20 mouse cellular contexts compared by ENCODE assay signal in the genomic region with DNA sequence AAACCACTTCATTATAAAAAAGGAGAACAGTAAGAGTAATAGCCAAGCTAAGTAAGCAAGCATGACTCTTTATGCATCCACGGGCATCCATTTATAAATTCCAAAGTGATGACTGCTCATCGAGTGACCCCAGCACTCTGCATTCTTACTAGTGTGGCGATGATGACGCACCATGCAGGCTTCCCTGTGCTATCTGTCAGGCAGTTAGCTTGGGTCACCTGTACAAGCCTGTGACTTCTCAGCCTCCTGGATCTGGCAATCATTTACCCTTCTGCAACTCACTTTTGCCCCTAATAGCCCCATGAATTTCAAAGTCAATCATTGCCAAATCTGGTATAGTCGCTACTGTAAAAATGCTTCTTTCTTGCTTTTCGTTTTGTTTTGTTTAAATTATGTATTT.
DNase-seq lines count a peak whose midpoint lies in the region; ATAC-seq and TF ChIP-seq lines count a peak whose summit lies in the region.
"Had no signal": no experiment of that assay in that cellular context is flagged by ENCODE, and none has a peak within 500 bp of the region (broad histone marks: within the 10 kb centered on the region; RNA-seq: fewer than 3 reads in every experiment).

No protein-coding gene starts in this region.

- no peak for TF ChIP-seq CTCF in hindbrain, postnatal 0 days (IDR thresholded peaks at IDR 0.05; ENCODE audit: low read depth)

- DNase-seq in kidney, adult 11 months = peak; percentile 63
- no peak for DNase-seq in heart, postnatal 36 days
- DNase-seq in testis, postnatal 10 days (ENCODE audit: low spot score) = no peak
- DNase-seq in hindbrain, postnatal 0 days (ENCODE audit: low spot score) = no peak
- DNase-seq: cerebellum, adult 8-10 months; gastrocnemius, adult 2 months; heart, adult 2 months; heart, postnatal 10 days; lung, postnatal 10 days; right cerebral cortex, adult 18-20 months had no signal

- no peak overlapping the region for H3ac ChIP-seq in myocyte (ENCODE audit: control insufficient read depth, insufficient read length)

- intact Hi-C loops in heart, postnatal 36 days (cut with DNase I) = no loop called here

- no peak overlapping the region for H3K9ac ChIP-seq in kidney, embryonic 14.5 days (ENCODE audit: low read depth, low read length)
- no peak overlapping the region for H3K9ac ChIP-seq in intestine, embryonic 15.5 days
- H3K9ac ChIP-seq in kidney, embryonic 16.5 days (replicated peaks; ENCODE audit: low read length) = no peak overlapping the region
- H3K9ac ChIP-seq in hindbrain, postnatal 0 days (replicated peaks; ENCODE audit: low read length) = no peak overlapping the region
- H3K9ac ChIP-seq: hindbrain, embryonic 13.5 days; limb, embryonic 13.5 days; liver, embryonic 15.5 days; midbrain, embryonic 15.5 days had no signal

- no peak overlapping the region for H3K27ac ChIP-seq in kidney, embryonic 14.5 days (ENCODE audit: low read depth, low read length)
- H3K27ac ChIP-seq in intestine, embryonic 15.5 days = no peak overlapping the region
- no peak overlapping the region for H3K27ac ChIP-seq in kidney, embryonic 16.5 days (ENCODE audit: low read length)
- no peak overlapping the region for H3K27ac ChIP-seq in hindbrain, postnatal 0 days
- H3K27ac ChIP-seq: gastrocnemius, adult 2 months; heart, adult 2 months; hindbrain, embryonic 13.5 days; layer of hippocampus, adult 2 months; limb, embryonic 13.5 days; liver, embryonic 15.5 days; midbrain, embryonic 15.5 days had no signal

- no peak overlapping the region for H3K4me2 ChIP-seq in kidney, embryonic 14.5 days (replicated peaks; ENCODE audit: low read depth, low read length)
- no peak overlapping the region for H3K4me2 ChIP-seq in intestine, embryonic 15.5 days (replicated peaks)
- H3K4me2 ChIP-seq in kidney, embryonic 16.5 days (replicated peaks; ENCODE audit: low read depth, low read length) = no peak overlapping the region
- peak overlapping the region; percentile 12 for H3K4me2 ChIP-seq in myocyte (ENCODE audit: low read depth)
- no peak overlapping the region for H3K4me2 ChIP-seq in hindbrain, postnatal 0 days (ENCODE audit: low read depth, low read length)
- H3K4me2 ChIP-seq: hindbrain, embryonic 13.5 days; limb, embryonic 13.5 days; liver, embryonic 15.5 days; midbrain, embryonic 15.5 days had no signal

- no peaks in the 10 kb centered on the region for H3K9me3 ChIP-seq in kidney, embryonic 14.5 days (ENCODE audit: control insufficient read depth, low read length)
- no peaks in the 10 kb centered on the region for H3K9me3 ChIP-seq in intestine, embryonic 15.5 days
- H3K9me3 ChIP-seq in kidney, embryonic 16.5 days (ENCODE audit: low read length) = no peaks in the 10 kb centered on the region
- no peaks in the 10 kb centered on the region for H3K9me3 ChIP-seq in hindbrain, postnatal 0 days (ENCODE audit: low read length)
- H3K9me3 ChIP-seq: hindbrain, embryonic 13.5 days; limb, embryonic 13.5 days; liver, embryonic 15.5 days; midbrain, embryonic 15.5 days had no signal

- H3K79me2 ChIP-seq in myocyte (ENCODE audit: control insufficient read depth, insufficient read depth) = no peaks in the 10 kb centered on the region

- no peak for TF ChIP-seq POLR2A in myocyte (IDR thresholded peaks at IDR 0.05; ENCODE audit: insufficient read length, low read depth)

- H3K36me3 ChIP-seq in kidney, embryonic 14.5 days (ENCODE audit: control insufficient read depth, insufficient read depth, low read length) = no peaks in the 10 kb centered on the region
- no peaks in the 10 kb centered on the region for H3K36me3 ChIP-seq in intestine, embryonic 15.5 days
- no peaks in the 10 kb centered on the region for H3K36me3 ChIP-seq in kidney, embryonic 16.5 days (ENCODE audit: insufficient read depth, low read length)
- no peaks in the 10 kb centered on the region for H3K36me3 ChIP-seq in myocyte (ENCODE audit: control insufficient read depth, insufficient read depth)
- no peaks in the 10 kb centered on the region for H3K36me3 ChIP-seq in hindbrain, postnatal 0 days (ENCODE audit: insufficient read depth, low read length)
- H3K36me3 ChIP-seq: hindbrain, embryonic 13.5 days; limb, embryonic 13.5 days; liver, embryonic 15.5 days; midbrain, embryonic 15.5 days had no signal

- H3K27me3 ChIP-seq in kidney, embryonic 14.5 days (ENCODE audit: control insufficient read depth, insufficient read depth, low read length) = no peaks in the 10 kb centered on the region
- no peaks in the 10 kb centered on the region for H3K27me3 ChIP-seq in intestine, embryonic 15.5 days (replicated peaks)
- H3K27me3 ChIP-seq in kidney, embryonic 16.5 days (ENCODE audit: insufficient read depth, low read length) = no peaks in the 10 kb centered on the region
- no peaks in the 10 kb centered on the region for H3K27me3 ChIP-seq in myocyte (ENCODE audit: control insufficient read depth, insufficient read depth, insufficient read length)
- no peaks in the 10 kb centered on the region for H3K27me3 ChIP-seq in hindbrain, postnatal 0 days (ENCODE audit: insufficient read depth, low read length)
- H3K27me3 ChIP-seq: hindbrain, embryonic 13.5 days; limb, embryonic 13.5 days; liver, embryonic 15.5 days; megakaryocyte, embryonic 14.5 days; midbrain, embryonic 15.5 days had no signal

- no peak for ATAC-seq in kidney, embryonic 14.5 days (ENCODE audit: low FRiP score, low TSS enrichment)
- peak; percentile 96 for ATAC-seq in intestine, embryonic 15.5 days
- peak; percentile 83; the same call in 1 of the 2 replicates for ATAC-seq in kidney, embryonic 16.5 days (ENCODE audit: low FRiP score, low TSS enrichment)
- ATAC-seq in hindbrain, postnatal 0 days = no peak
- ATAC-seq: midbrain, embryonic 15.5 days had no signal

- WGBS in kidney, embryonic 14.5 days = 77% methylated on average over 6 of the region's 6 CpGs
- WGBS in intestine, embryonic 15.5 days = 66% methylated on average over 6 of the region's 6 CpGs
- 65% methylated on average over 6 of the region's 6 CpGs for WGBS in kidney, embryonic 16.5 days
- 87% methylated on average over 6 of the region's 6 CpGs for WGBS in hindbrain, postnatal 0 days

- H3K4me1 ChIP-seq in kidney, embryonic 14.5 days (ENCODE audit: control insufficient read depth, insufficient read depth, low read length) = no peaks in the 10 kb centered on the region
- no peaks in the 10 kb centered on the region for H3K4me1 ChIP-seq in intestine, embryonic 15.5 days (replicated peaks)
- H3K4me1 ChIP-seq in kidney, embryonic 16.5 days (ENCODE audit: insufficient read depth, low read length) = no peaks in the 10 kb centered on the region
- no peaks in the 10 kb centered on the region for H3K4me1 ChIP-seq in hindbrain, postnatal 0 days (ENCODE audit: insufficient read depth, low read length)
- H3K4me1 ChIP-seq: hindbrain, embryonic 13.5 days; limb, embryonic 13.5 days; liver, embryonic 15.5 days; megakaryocyte, embryonic 14.5 days; midbrain, embryonic 15.5 days had no signal

- H3K4me3 ChIP-seq in kidney, embryonic 14.5 days (ENCODE audit: low read length) = no peak overlapping the region
- H3K4me3 ChIP-seq in intestine, embryonic 15.5 days (replicated peaks) = no peak overlapping the region
- no peak overlapping the region for H3K4me3 ChIP-seq in kidney, embryonic 16.5 days (ENCODE audit: low read length)
- H3K4me3 ChIP-seq in myocyte = no peak overlapping the region
- H3K4me3 ChIP-seq in hindbrain, postnatal 0 days (ENCODE audit: low read length) = no peak overlapping the region
- H3K4me3 ChIP-seq: gastrocnemius, adult 2 months; heart, adult 2 months; hindbrain, embryonic 13.5 days; layer of hippocampus, adult 2 months; limb, embryonic 13.5 days; liver, embryonic 15.5 days; megakaryocyte, embryonic 14.5 days; midbrain, embryonic 15.5 days had no signal

TF ChIP-seq in myocyte, 11 proteins besides CTCF, POLR2A, EP300 and RAD21:
- TF ChIP-seq USF1 (IDR thresholded peaks at IDR 0.05; ENCODE audit: low read depth) = no peak
- no peak for TF ChIP-seq E2F4 (IDR thresholded peaks at IDR 0.05; ENCODE audit: insufficient read depth)
- TF ChIP-seq REST (IDR thresholded peaks at IDR 0.05; ENCODE audit: insufficient read depth, insufficient read length) = no peak
- no peak for TF ChIP-seq CEBPB (IDR thresholded peaks at IDR 0.05; ENCODE audit: insufficient read depth, poor library complexity, severe bottlenecking)
- TF ChIP-seq MYOD1 (IDR thresholded peaks at IDR 0.05; ENCODE audit: control insufficient read depth in 1 of 3, insufficient read length in 2 of 3, low read depth in 2 of 3) = peak in 1 of 3 experiments; percentile 5

Comparison
In these comparisons a context has a peak if more than half of its experiments do, and no peak if none do; other contexts are left out.
1. ATAC-seq: peak in intestine, embryonic 15.5 days (single experiment) and kidney, embryonic 16.5 days (single experiment); none in kidney, embryonic 14.5 days (single experiment) and hindbrain, postnatal 0 days (single experiment).